Mouse (Mus musculus) neural tube, embryonic 12.5 days (tissue): ENCODE measurements around the gene Pnpla1. TPM values are rescaled to one million over a fixed set of nuclear protein-coding genes. Genes with fewer than 3 reads are reported as not detected.
"Not testable (repeated sequence)": the region's sequence is repeated elsewhere in the genome, so short reads cannot be mapped to it uniquely, and the experiment has no call there.

ENCODE experiments used
- ATAC-seq: fragments of 200-750 bp; cut with Nextera tagmentation; 2 replicates; pipeline ENCODE4 v1.8.0; 2017; ENCODE audit warnings: low read depth, mild to moderate bottlenecking, moderate TSS enrichment, moderate library complexity; ENCODE audit not compliant: low FRiP score
- H3K27ac ChIP-seq: fragments of 300-500 bp; sonication (generic); 2 replicates; pipeline ENCODE4 v1.5.1; 2016
- H3K27me3 ChIP-seq: fragments of 300-500 bp; sonication (generic); replicated peaks from 2 replicates; pipeline ENCODE4 v1.6.1; 2016; ENCODE audit warnings: mild to moderate bottlenecking
- H3K36me3 ChIP-seq: fragments of 300-500 bp; sonication (generic); 2 replicates; pipeline ENCODE4 v1.6.1; 2016; ENCODE audit warnings: mild to moderate bottlenecking
- H3K4me1 ChIP-seq: fragments of 300-500 bp; sonication (generic); 2 replicates; pipeline ENCODE4 v1.6.1; 2016
- H3K4me2 ChIP-seq: fragments of 300-500 bp; sonication (generic); replicated peaks from 2 replicates; pipeline ENCODE4 v1.6.1; 2016; ENCODE audit warnings: mild to moderate bottlenecking
- H3K4me3 ChIP-seq: fragments of 300-500 bp; sonication (generic); 2 replicates; pipeline ENCODE4 v1.5.1; 2016
- H3K9ac ChIP-seq: fragments of 300-500 bp; sonication (generic); 2 replicates; pipeline ENCODE4 v1.6.1; 2016; ENCODE audit warnings: mild to moderate bottlenecking
- H3K9me3 ChIP-seq: fragments of 300-500 bp; sonication (generic); 2 replicates; pipeline ENCODE4 v1.6.1; 2016; ENCODE audit warnings: mild to moderate bottlenecking
- WGBS: fragments of 180-500 bp; shearing (Covaris S2); methylation state at CpG from one replicate; pipeline ENCODE4 v1.1.7; 2016; 5-methylcytosine and 5-hydroxymethylcytosine counted together
- polyA plus RNA-seq: library from polyadenylated mRNA; unstranded; fragments of >200 nt; fragmentation: Nextera tagmentation; extraction: Ambion mirVana; gene quantifications from 2 replicates; pipeline ENCODE4 v1.2.1, GENCODE M21; 2016

Gene Pnpla1
- polyA plus RNA-seq = not detected in 2 replicates

GRCm38 (mm10) chr17:28858205-28858604, at the start of gene Pnpla1:
Gene Pnpla1, plus strand, starts transcription at chr17:28858411.
- no peaks in the 10 kb centered on the region for H3K4me1 ChIP-seq
- H3K27ac ChIP-seq = no peak within 1 kb of the TSS
- WGBS = 44% methylated on average over 12 of the region's 12 CpGs
- H3K9me3 ChIP-seq = peaks cover 10% of the 10 kb centered on the region
- no peak within 1 kb of the TSS for H3K4me3 ChIP-seq
- no peak within 1 kb of the TSS for H3K4me2 ChIP-seq
- H3K27me3 ChIP-seq = no peaks in the 10 kb centered on the region
- ATAC-seq = no peak
- no peaks in the 10 kb centered on the region for H3K36me3 ChIP-seq
- H3K9ac ChIP-seq = no peak within 1 kb of the TSS

GRCm38 (mm10) chr17:28808714-28809113, 49.5 kb upstream of the Pnpla1 start:
- Histone ChIP-seq H3K27me3 (no peaks in the 10 kb centered on the region), H3K27ac (no peak overlapping the region), H3K36me3 (peaks cover 73% of the 10 kb centered on the region), H3K9ac (no peak overlapping the region), H3K4me2 (no peak overlapping the region), H3K4me3 (no peak overlapping the region), H3K9me3 (no peaks in the 10 kb centered on the region), H3K4me1 (no peaks in the 10 kb centered on the region)
- 96% methylated on average over 8 of the region's 8 CpGs for WGBS
- ATAC-seq = no peak

DNA sequence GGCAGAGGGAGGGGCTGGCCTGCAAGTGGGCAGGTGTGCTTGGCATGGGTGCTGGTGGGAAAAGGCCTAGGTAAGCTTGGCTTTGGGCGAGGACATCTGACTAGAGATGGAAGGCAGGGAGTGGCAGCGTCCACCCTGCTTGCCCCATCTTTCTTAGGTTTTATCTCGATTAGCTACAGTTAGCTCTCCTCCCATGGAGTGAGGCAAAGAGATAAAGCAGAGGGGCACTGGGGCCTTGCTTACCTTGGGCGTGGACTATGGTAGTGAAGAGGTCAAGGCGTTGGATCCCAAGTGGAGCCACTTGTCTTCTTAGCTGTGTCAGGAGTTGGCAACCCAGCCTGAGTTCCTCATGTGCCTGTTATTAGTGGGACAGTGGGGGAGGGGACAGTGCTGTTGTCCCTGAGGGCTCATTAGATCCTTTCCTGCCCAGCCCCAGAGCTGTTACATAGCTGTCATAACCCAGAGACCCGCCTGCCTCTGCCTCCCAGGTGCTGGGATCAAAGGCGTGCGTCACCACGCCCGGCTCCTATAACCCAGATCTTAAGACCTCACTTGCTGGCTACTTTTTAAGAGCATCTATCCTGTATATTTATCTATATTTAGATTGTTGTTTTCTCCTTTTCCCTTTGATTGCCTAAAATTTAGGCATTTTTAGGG, 48.9 kb upstream of the Pnpla1 start:
- Histone ChIP-seq H3K4me2 (no peak overlapping the region), H3K4me1 (no peaks in the 10 kb centered on the region), H3K9me3 (no peaks in the 10 kb centered on the region), H3K4me3 (no peak overlapping the region), H3K36me3 (peaks cover 79% of the 10 kb centered on the region), H3K27me3 (no peaks in the 10 kb centered on the region), H3K9ac (no peak overlapping the region), H3K27ac (no peak overlapping the region)
- 97% methylated on average over 10 of the region's 10 CpGs for WGBS
- ATAC-seq = no peak

DNA sequence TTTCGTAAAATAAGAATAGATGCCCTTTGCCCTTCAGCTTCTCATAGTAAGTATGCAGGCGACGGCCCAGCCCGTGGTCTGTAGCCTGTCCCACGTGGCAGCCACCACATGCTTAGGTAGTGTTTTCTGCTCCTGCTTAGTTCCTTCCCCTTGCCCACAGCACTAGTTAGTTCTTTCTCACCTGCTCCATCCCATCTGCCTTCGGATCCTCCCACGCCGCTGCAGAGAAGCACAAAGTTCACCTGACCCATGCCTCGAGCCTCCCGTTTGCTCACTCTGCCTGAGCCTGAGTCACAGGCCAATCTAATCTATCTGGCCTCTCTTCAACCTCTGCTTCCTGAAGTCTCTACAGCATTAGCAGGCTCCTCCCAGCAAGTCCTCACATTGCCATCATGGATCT, 45.9 kb upstream of the Pnpla1 start:
- ATAC-seq = no peak
- H3K4me1 ChIP-seq = no peaks in the 10 kb centered on the region
- no peaks in the 10 kb centered on the region for H3K27me3 ChIP-seq
- peaks cover 83% of the 10 kb centered on the region for H3K36me3 ChIP-seq
- H3K9me3 ChIP-seq = no peaks in the 10 kb centered on the region
- H3K27ac ChIP-seq = no peak overlapping the region
- no peak overlapping the region for H3K4me2 ChIP-seq
- no peak overlapping the region for H3K9ac ChIP-seq
- no peak overlapping the region for H3K4me3 ChIP-seq
- WGBS = 98% methylated on average over 10 of the region's 10 CpGs

DNA sequence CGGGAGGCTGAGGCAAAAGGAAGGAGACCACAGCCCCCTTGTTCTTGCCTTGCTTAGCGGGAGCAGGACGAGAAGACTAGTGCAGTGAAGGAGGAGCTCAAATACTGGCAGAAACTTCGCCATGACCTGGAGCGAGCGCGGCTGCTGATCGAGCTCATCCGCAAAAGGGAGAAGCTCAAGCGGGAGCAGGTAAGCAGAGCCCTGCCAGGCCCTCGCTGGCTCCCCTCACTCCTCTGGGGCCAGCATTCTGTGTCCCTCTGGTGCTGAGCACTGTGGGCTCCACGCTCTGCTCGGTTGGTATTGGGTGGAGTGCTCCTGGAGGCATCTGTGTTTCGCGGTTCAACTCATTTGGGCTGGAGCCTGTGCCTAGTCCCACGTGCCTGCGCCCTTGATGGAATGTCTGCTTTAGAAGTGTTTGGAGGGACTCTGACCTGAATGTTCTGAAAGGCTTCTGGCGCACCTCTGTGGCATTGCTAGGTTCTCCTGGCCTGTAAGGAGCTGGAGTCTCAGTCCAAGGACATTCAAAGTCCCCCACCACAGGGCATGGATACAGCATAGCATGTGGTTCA, 43.6 kb upstream of the Pnpla1 start:
- Histone ChIP-seq H3K4me3 (no peak overlapping the region), H3K4me2 (no peak overlapping the region), H3K27me3 (no peaks in the 10 kb centered on the region), H3K36me3 (peaks cover 86% of the 10 kb centered on the region), H3K27ac (no peak overlapping the region), H3K9ac (no peak overlapping the region), H3K4me1 (no peaks in the 10 kb centered on the region), H3K9me3 (no peaks in the 10 kb centered on the region)
- ATAC-seq = no peak
- 90% methylated on average over 18 of the region's 18 CpGs for WGBS

DNA sequence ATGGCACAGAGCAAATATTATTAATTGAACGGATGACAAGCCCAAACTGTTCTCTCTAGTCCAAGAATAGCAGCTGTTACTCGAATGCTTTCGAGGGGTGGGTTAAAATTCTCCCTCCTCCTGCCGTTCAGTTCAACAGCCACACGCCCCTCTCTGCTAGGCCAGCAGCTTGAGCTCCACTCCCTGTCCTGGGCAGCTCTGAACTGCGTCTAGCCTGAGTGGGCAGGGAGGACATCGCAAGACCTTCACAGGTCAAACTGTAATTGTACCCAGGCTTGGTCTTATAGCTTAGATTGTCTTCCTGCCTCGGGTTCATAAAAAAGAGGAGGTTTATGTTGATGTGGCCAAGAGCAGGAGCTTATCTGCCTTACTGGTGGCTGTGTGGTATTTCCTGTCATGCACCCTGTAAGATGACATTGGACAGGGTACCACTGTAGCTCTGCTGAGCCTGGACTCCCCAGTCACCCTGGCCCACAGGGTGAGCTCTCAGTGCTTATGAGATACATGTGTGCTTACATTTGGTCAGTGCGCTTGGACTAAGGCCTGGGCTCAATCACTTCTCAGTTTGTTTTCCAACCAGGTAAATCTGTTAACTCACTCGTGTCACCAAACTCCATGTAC, 42.7 kb upstream of the Pnpla1 start:
- Histone ChIP-seq H3K36me3 (peaks cover 85% of the 10 kb centered on the region), H3K9me3 (no peaks in the 10 kb centered on the region), H3K27me3 (no peaks in the 10 kb centered on the region), H3K4me2 (no peak overlapping the region), H3K27ac (no peak overlapping the region), H3K4me3 (no peak overlapping the region), H3K9ac (no peak overlapping the region), H3K4me1 (no peaks in the 10 kb centered on the region)
- WGBS = 90% methylated on average over 10 of the region's 10 CpGs
- ATAC-seq = no peak

DNA sequence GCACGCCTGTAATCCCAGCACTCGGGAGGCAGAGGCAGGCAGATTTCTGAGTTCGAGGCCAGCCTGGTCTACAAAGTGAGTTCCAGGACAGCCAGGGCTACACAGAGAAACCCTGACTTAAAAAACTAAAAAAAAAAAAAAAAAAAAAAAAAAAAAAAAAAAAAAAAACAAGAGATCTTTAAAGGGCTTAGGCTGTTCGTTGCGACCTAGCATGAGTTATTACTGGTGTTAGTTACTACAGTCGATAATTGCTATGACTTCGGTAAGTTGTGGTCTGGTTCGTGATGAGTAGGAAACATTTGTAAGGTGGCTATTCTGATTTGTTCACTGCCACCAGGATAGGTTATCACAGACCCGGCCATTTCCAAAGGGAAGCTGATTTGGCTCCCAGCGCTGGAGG, 41.9 kb upstream of the Pnpla1 start:
- not testable (repeated sequence) for ATAC-seq, H3K4me3 ChIP-seq, H3K9me3 ChIP-seq, H3K27me3 ChIP-seq, H3K27ac ChIP-seq, H3K9ac ChIP-seq, H3K4me1 ChIP-seq, H3K4me2 ChIP-seq
- H3K36me3 ChIP-seq = peaks cover 86% of the 10 kb centered on the region
- 92% methylated on average over 10 of the region's 10 CpGs for WGBS

- no peak overlapping the region for H3K27ac ChIP-seq
- no peak overlapping the region for H3K4me3 ChIP-seq
- whole genome bisulfite sequencing = 97% methylated on average over 25 of the region's 25 CpGs
- H3K4me1 ChIP-seq = no peaks in the 10 kb centered on the region
- H3K27me3 ChIP-seq = no peaks in the 10 kb centered on the region
- ATAC-seq = no peak
- no peaks in the 10 kb centered on the region for H3K9me3 ChIP-seq
- no peak overlapping the region for H3K9ac ChIP-seq
- H3K36me3 ChIP-seq = peaks cover 89% of the 10 kb centered on the region
- no peak overlapping the region for H3K4me2 ChIP-seq
Measured at GRCm38 (mm10) chr17:28816875-28817811, 41.1 kb upstream of the Pnpla1 start.

DNA sequence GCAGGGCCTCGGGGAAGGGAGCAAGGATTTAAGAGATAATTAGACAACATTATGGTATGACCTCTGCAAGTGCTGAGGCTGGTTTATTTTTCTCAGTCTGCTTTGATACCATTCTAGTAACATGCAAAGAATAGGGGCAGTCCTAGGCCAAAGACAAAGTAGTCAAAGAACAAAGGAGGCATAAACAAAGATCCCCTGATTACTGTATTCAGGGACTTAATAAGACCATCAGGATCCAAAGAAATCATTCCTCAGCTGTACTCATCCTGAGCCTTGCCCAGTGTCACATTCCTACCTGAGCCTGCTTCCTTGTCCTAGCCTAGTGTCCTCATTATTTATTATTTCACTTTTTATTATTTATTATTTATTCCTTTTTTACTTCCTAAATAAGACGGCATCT, 38.0 kb upstream of the Pnpla1 start:
- H3K27ac ChIP-seq = no peak overlapping the region
- peaks cover 91% of the 10 kb centered on the region for H3K36me3 ChIP-seq
- H3K9me3 ChIP-seq = no peaks in the 10 kb centered on the region
- no peak overlapping the region for H3K4me3 ChIP-seq
- no peak overlapping the region for H3K9ac ChIP-seq
- H3K4me2 ChIP-seq = no peak overlapping the region
- WGBS = 81% methylated on average over 2 of the region's 2 CpGs
- ATAC-seq = no peak
- H3K27me3 ChIP-seq = no peaks in the 10 kb centered on the region
- H3K4me1 ChIP-seq = no peaks in the 10 kb centered on the region

DNA sequence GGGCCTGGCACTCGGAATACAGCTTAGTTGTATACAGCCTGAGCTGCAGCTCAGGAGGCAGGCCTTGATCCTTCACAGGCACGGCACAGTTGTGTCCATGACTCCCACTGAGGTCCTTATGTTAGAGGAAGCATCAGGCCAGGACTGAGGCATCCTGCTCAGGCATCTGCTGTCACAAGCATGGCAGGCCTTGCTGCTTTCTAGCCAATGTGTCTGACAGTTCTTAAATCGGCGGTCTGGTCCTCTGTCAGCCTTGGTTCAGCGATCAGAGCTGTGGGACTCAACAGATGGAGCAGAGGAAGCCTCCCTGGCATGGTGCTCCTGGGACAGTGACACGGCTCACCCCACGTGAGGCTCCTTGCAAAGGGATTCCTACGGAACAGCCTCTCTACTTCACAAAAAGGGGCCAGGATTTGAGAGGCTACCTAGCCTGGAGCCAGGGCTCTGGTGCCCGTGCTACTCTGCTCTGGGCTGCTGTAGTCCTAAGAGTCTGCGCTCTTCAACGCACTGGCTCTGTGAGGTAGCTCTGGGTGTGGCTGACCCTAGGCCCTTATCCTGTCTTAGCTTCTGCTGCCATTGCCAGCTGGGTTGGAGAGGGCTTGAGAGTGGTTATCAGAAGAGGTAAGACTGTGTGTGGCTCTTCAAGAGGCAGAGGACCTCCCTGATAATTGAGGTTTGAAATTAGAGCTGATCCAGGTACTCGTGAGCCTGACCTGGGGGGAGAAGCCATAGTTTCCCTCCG, 35.0 kb upstream of the Pnpla1 start:
- Histone ChIP-seq H3K4me2 (no peak overlapping the region), H3K27me3 (no peaks in the 10 kb centered on the region), H3K4me3 (no peak overlapping the region), H3K9ac (no peak overlapping the region), H3K27ac (no peak overlapping the region), H3K4me1 (no peaks in the 10 kb centered on the region), H3K9me3 (no peaks in the 10 kb centered on the region), H3K36me3 (peaks cover 88% of the 10 kb centered on the region)
- 96% methylated on average over 13 of the region's 13 CpGs for WGBS
- no peak for ATAC-seq

DNA sequence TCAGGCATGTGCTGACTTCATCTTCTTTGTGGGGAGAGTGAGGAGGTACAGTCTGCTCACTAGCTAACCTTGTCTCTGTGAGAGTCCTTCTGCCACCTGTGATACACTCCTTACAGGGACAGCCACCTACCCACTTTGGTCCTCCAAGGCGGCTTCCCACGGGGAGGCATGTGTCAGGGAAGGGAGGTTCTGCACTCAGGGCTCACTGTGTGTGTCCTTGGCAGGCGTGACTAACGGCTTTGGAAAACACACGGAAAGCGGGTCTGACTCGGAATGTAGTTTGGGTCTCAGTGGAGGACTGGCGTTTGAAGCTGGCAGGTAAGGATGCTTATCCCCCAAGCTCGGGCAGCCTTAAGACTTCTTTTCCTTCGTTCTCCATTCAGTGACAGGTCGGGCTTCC, 34.5 kb upstream of the Pnpla1 start:
- H3K4me1 ChIP-seq = no peaks in the 10 kb centered on the region
- WGBS = 84% methylated on average over 11 of the region's 11 CpGs
- H3K4me3 ChIP-seq = no peak overlapping the region
- H3K4me2 ChIP-seq = no peak overlapping the region
- H3K27me3 ChIP-seq = no peaks in the 10 kb centered on the region
- peaks cover 88% of the 10 kb centered on the region for H3K36me3 ChIP-seq
- ATAC-seq = no peak
- no peak overlapping the region for H3K9ac ChIP-seq
- H3K9me3 ChIP-seq = no peaks in the 10 kb centered on the region
- no peak overlapping the region for H3K27ac ChIP-seq
